Mouse (Mus musculus): ENCODE results near the gene Rsph10b. TPM values are rescaled to one million over a fixed set of nuclear protein-coding genes. Genes with fewer than 3 reads are reported as not detected.

The Rsph10b gene
- polyA plus RNA-seq, 1 experiment from 2014 or later: 1.3 TPM

DNA sequence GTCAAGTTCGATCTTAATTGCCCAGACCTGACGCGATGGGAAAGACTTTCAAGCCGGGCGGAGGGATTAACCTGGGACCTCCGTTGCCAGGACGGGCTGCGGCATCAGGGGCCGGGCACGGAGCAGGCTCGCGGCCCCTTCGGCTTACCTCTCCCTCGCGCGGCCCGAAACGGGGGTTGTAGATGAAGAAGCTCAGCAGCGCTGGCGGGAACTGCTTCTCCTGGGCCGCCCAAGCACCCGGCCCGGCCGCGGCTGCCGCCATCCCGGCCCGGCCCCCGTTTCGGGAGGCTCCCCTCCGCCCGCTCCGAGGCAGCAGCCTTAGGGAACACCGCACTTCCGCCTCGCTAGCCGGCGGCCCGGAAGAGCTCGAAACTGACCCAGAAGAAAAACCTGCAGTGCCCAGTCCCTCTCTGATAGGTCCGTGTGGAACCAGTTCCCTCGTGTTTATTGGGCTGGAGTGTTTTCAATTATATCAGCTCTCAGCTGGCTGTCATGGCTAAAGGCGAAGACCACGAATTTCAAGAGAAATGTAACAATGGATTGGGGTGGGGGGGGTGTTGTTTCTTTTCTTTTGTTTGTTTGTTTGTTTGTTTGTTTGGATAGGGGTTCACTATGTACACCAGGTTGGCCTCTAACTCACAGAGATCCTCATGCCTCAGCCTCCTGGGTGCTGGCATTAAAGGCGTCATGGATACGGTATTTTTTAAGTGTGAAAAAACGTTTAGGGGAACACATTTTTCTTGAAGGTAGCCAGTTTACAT, 81.9 kb downstream of the Rsph10b start, which contains the start of gene Ccz1:
Ccz1 (minus strand) TSS at position 327 of the 761 bp plus-strand sequence.
- no peaks in the 10 kb centered on the region for H3K27me3 ChIP-seq (ENCODE audit: insufficient read depth, poor library complexity, severe bottlenecking)
- no peaks in the 10 kb centered on the region for H3K9me3 ChIP-seq
- 3% methylated on average over 47 of the region's 47 CpGs for WGBS
- H3K4me3 ChIP-seq: peak within 1 kb of the TSS; percentile 87
- H3K4me1 ChIP-seq (replicated peaks): peaks cover 4% of the 10 kb centered on the region
- H3K36me3 ChIP-seq: peaks cover 30% of the 10 kb centered on the region
- peak within 1 kb of the TSS; percentile 93 for H3K27ac ChIP-seq
- DNase-seq (ENCODE audit: low spot score): peak; percentile 88

DNA sequence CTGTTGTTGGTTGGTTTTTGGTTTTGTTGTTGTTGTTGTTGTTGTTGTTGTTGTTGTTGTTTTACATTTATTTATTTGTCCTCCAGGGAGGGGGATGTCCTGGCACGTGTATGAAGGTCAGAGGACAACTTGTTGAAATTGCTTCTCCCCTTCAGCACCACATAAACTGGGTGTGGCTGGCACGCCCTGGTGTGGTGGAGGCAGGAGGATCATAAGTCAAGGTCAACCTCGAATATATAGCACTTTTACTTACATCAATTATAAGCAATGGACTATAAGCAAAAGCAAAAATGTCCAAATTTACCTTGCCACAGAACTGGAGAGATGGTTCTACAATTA, 82.4 kb downstream of the Rsph10b start:
- WGBS: 80% methylated on average over 3 of the region's 3 CpGs
- Histone ChIP-seq H3K4me1 (replicated peaks) (peaks cover 4% of the 10 kb centered on the region), H3K9me3 (no peaks in the 10 kb centered on the region), H3K27ac (peak overlapping the region; percentile 93; the same call in 1 of the 2 replicates), H3K4me3 (peak overlapping the region; percentile 87), H3K36me3 (peaks cover 24% of the 10 kb centered on the region), H3K27me3 (ENCODE audit: insufficient read depth, poor library complexity, severe bottlenecking) (no peaks in the 10 kb centered on the region)
- DNase-seq (ENCODE audit: low spot score): no peak

DNA sequence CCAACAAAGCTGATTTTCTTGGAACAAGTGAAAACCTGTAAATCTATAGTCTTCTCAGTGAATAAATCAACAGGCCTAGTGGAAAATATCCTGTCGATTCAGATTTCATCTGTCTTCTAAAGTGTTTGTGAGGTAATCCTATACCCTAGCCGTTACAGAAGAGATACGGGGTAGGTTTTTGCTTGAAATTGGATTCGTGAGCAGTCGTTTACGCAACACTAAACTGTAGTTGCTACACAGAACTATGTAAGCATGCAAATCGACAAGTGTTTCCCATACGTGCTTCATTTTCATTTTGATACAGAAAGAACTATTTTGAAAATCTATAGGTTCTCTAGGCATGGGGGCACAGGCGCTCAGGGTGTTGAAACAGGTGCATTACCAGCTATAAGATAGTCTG, 83.0 kb downstream of the Rsph10b start:
- Histone ChIP-seq H3K4me1 (replicated peaks) (peaks cover 4% of the 10 kb centered on the region), H3K36me3 (peaks cover 19% of the 10 kb centered on the region), H3K27ac (no peak overlapping the region), H3K9me3 (no peaks in the 10 kb centered on the region), H3K4me3 (no peak overlapping the region), H3K27me3 (ENCODE audit: insufficient read depth, poor library complexity, severe bottlenecking) (no peaks in the 10 kb centered on the region)
- no peak for DNase-seq (ENCODE audit: low spot score)
- 93% methylated on average over 9 of the region's 9 CpGs for WGBS

DNA sequence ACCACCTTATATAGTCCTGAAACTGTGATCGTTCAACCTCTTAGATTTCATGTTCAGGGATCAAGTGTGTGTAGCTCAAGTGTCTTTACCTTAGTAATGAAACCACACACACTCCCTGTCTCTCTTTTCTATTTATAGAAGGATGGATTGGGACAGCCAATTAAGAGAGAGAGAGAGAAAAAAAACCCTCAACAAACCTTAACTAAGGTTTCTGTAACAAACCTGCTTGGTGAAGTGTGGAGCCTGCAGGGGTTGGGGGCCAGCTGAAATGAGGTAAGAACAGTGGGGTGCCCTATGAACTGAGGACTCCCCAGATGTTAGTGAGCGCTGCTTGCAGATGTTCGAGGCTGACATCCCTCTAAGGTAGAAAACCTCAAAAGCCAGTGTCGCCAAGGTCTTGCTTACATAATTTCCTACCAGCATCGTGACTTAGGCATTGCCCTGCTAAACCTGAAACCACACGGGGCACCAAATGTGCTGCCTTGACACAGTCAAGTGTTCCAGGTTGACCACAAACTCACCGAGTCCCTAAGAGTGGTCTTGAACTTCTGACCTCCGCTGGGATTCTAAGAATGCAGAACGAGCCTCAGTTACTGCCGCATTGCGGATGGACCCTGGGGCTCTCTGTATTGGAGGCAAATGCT, 93.9 kb downstream of the Rsph10b start, which contains the start of gene Ocm:
Ocm (minus strand) TSS at position 51 of the 644 bp plus-strand sequence.
- Histone ChIP-seq H3K27ac (no peak within 1 kb of the TSS), H3K4me3 (no peak within 1 kb of the TSS), H3K9me3 (no peaks in the 10 kb centered on the region), H3K4me1 (replicated peaks) (no peaks in the 10 kb centered on the region), H3K27me3 (ENCODE audit: insufficient read depth, poor library complexity, severe bottlenecking) (no peaks in the 10 kb centered on the region), H3K36me3 (no peaks in the 10 kb centered on the region)
- no peak for DNase-seq (ENCODE audit: low spot score)
- WGBS: 71% methylated on average over 11 of the region's 11 CpGs

DNA sequence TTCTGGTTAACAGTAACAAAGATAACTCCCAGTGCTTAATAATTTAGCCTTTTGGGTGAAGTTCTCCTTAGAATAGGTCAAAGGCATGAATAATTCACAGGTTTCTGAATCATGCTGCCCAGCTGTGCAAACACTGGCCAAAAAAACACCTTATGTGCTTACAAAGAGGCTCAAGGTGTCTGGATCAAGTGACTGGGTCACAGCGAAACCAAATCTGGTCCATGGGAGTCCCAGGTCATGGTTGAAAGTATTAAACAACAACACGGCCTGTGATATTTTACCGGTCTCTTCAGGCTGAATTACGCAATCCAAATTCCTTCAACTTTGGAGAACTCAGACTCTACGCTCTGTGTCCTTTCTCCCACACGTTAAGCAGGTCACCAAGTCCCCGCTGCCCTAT, 99.7 kb downstream of the Rsph10b start:
- H3K36me3 ChIP-seq: no peaks in the 10 kb centered on the region
- no peak overlapping the region for H3K27ac ChIP-seq
- 92% methylated on average over 7 of the region's 7 CpGs for WGBS
- no peaks in the 10 kb centered on the region for H3K9me3 ChIP-seq
- H3K4me1 ChIP-seq (replicated peaks): no peaks in the 10 kb centered on the region
- no peak for DNase-seq (ENCODE audit: low spot score)
- H3K4me3 ChIP-seq: no peak overlapping the region
- H3K27me3 ChIP-seq (ENCODE audit: insufficient read depth, poor library complexity, severe bottlenecking): no peaks in the 10 kb centered on the region

DNA sequence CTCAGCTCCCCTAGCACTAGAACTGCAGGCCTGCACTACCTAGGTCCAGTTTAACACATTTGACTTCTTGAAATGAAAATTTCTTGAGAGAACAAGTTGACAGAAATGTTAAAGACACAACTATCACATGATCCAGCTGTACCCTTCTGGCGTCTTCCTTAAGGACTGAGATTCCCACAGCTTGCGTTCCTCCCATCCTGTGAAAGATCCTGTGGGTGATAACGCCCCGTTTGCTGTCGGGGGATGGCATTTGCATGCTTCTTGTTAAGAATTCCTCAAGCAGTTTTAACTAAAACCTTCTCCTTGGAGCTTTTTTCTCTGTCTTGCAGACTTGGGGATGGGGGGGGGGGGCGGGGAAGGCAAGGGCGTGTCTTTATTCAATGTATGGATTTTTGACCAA, 101.7 kb downstream of the Rsph10b start:
- Histone ChIP-seq H3K4me1 (replicated peaks) (no peaks in the 10 kb centered on the region), H3K27ac (no peak overlapping the region), H3K27me3 (ENCODE audit: insufficient read depth, poor library complexity, severe bottlenecking) (no peaks in the 10 kb centered on the region), H3K9me3 (peaks cover 1% of the 10 kb centered on the region; the same call in 1 of the 2 replicates), H3K4me3 (no peak overlapping the region), H3K36me3 (no peaks in the 10 kb centered on the region)
- WGBS: 83% methylated on average over 7 of the region's 7 CpGs
- no peak for DNase-seq (ENCODE audit: low spot score)

Other genes starting within 250 kb of the Rsph10b start
- gene Usp42, start 200.8 kb upstream of the Rsph10b start, polyA plus RNA-seq (2016; fragmentation: Nextera tagmentation; extraction: Ambion mirVana): 27.0 and 28.4 TPM in 2 replicates
- 45.0 and 48.4 TPM in 2 replicates for gene Eif2ak1, start 115.2 kb upstream of the Rsph10b start, polyA plus RNA-seq (2016; fragmentation: Nextera tagmentation; extraction: Ambion mirVana)
- gene Ankrd61, start 35.4 kb upstream of the Rsph10b start, polyA plus RNA-seq (2016; fragmentation: Nextera tagmentation; extraction: Ambion mirVana): 0.32 and 0.37 TPM in 2 replicates
- gene Aimp2, start 23.2 kb upstream of the Rsph10b start, polyA plus RNA-seq (2016; fragmentation: Nextera tagmentation; extraction: Ambion mirVana): 127 and 134 TPM in 2 replicates
- gene Pms2, start 23.1 kb upstream of the Rsph10b start, polyA plus RNA-seq (2016; fragmentation: Nextera tagmentation; extraction: Ambion mirVana): 30.7 and 35.8 TPM in 2 replicates
- gene Gm42421, start 4.9 kb upstream of the Rsph10b start, polyA plus RNA-seq (2016; fragmentation: Nextera tagmentation; extraction: Ambion mirVana): 0.56 and 0.77 TPM in 2 replicates
- gene Ccz1, start 81.8 kb downstream of the Rsph10b start, polyA plus RNA-seq (2016; fragmentation: Nextera tagmentation; extraction: Ambion mirVana): 94.2 and 95.5 TPM in 2 replicates
- not detected in 2 replicates for gene Ocm, start 93.6 kb downstream of the Rsph10b start, polyA plus RNA-seq (2016; fragmentation: Nextera tagmentation; extraction: Ambion mirVana)
- 5.4 and 5.8 TPM in 2 replicates for gene Lmtk2, start 167.4 kb downstream of the Rsph10b start, polyA plus RNA-seq (2016; fragmentation: Nextera tagmentation; extraction: Ambion mirVana)

Measured in hindbrain, embryonic 10.5 days (tissue).